Mouse (Mus musculus): ENCODE measurements around the gene Gadd45b. TPM values are rescaled to one million over a fixed set of nuclear protein-coding genes. Genes with fewer than 3 reads are reported as not detected.
A peak's percentile ranks its signal among the peaks of the same experiment; 100 is the strongest.

Gene Gadd45b
- polyA plus RNA-seq, 1 experiment from 2014 or later, result 9.9 TPM

DNA sequence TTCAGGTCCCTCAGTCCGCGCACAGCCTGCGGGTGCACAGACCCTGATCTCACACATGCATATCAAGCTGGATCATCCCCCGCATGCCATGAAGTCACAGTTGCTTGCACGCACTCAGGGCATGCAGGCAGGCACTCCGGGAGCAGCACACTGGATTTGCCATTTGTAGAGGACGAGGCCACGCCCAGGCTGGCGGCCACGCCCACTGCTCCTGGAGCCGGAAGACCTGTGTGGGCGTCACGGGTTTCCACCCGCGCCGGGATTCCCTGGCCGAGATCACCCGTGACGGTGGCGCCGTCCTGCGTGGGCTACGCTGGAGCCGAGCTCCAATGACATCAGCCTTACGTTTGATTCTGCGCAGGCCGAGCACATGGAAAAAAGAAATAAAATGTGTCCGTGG lies 9.8 kb downstream of the Gadd45b start:
- peak; percentile 86 for DNase-seq (ENCODE audit: low spot score)
- H3K4me2 ChIP-seq (ENCODE audit: low read depth, low read length), result peak overlapping the region; percentile 79
- H3K36me3 ChIP-seq (replicated peaks; ENCODE audit: control insufficient read depth, insufficient read depth, low read depth, low read length), result no peaks in the 10 kb centered on the region
- ATAC-seq (replicated peaks; ENCODE audit: insufficient number of reproducible peaks, low FRiP score, low TSS enrichment, low read depth), result peak; percentile 16
- no peaks in the 10 kb centered on the region for H3K9me3 ChIP-seq (replicated peaks; ENCODE audit: control insufficient read depth, low read length)
- peak overlapping the region; percentile 56; the same call in 1 of the 2 replicates for H3K27ac ChIP-seq (replicated peaks; ENCODE audit: low read depth, low read length)
- H3K27me3 ChIP-seq (ENCODE audit: control insufficient read depth, insufficient read depth, low read length), result 0 out of 2 replicates have a peak, but pooled peaks cover 4% of the 10 kb centered on the region
- WGBS, result 7% methylated on average over 28 of the region's 28 CpGs
- peak overlapping the region; percentile 47 for H3K9ac ChIP-seq (replicated peaks; ENCODE audit: low read length)
- H3K4me1 ChIP-seq (ENCODE audit: control insufficient read depth, insufficient read depth, low read length), result peaks cover 25% of the 10 kb centered on the region
- peak overlapping the region; percentile 36 for H3K4me3 ChIP-seq (ENCODE audit: low read depth, low read length)

DNA sequence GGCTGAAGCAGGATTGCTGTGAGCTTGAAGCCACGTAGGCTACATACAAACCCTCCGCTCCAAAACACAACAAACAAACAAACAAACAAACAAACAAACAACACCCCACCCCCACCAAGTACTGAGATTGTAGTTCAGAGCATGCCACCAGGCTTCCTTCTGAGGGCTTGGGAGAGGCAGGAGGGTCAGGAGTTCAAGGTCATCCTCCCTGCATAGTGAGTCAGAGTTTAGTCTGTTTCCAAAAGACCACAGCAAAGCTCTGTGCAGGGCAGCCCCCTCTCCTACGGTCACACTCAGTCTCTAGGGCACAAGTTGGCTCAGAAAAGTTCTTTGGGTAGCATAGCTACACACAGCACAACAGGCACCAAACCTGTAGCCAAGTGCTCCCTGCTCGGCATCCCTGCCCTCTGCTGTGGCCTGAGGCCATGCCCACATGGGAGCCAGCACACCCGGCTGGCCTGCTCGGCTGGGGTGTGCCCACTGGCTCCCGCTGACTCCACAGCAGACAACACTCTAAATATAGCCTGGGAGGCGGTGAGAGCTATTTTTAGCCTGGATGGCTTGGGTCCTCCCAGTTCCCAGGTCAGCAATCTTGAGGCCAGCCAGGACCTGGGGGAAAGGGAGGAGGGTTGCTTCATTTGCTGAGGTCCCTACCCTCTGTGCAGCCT lies 10.6 kb downstream of the Gadd45b start:
- H3K9ac ChIP-seq (replicated peaks; ENCODE audit: low read length), result no peak overlapping the region

DNA sequence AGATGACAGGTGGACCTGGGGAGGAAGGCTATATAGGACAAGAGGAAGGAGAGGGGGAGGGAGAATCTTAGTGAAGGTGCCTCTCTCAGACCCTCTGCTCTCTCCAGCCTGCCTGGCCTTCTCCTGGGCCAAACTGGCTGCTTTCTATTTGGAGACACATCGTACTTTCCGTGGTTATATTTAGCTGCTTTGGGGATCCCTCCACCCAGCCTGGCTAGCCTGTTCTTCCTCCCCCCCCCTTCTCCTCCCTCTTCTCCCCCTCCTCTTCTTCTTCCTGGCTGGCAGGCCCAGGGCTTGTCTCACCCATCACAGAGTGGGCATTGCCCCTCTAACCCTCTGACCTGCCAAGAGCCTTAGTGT lies 11.1 kb downstream of the Gadd45b start:
- no peak overlapping the region for H3K9ac ChIP-seq (replicated peaks; ENCODE audit: low read length)
- no peak overlapping the region for H3K27ac ChIP-seq (replicated peaks; ENCODE audit: low read depth, low read length)
- no peaks in the 10 kb centered on the region for H3K36me3 ChIP-seq (replicated peaks; ENCODE audit: control insufficient read depth, insufficient read depth, low read depth, low read length)
- no peak for ATAC-seq (replicated peaks; ENCODE audit: insufficient number of reproducible peaks, low FRiP score, low TSS enrichment, low read depth)
- peaks cover 23% of the 10 kb centered on the region for H3K4me1 ChIP-seq (ENCODE audit: control insufficient read depth, insufficient read depth, low read length)
- no peak overlapping the region for H3K4me3 ChIP-seq (ENCODE audit: low read depth, low read length)
- DNase-seq (ENCODE audit: low spot score), result no peak
- WGBS, result 86% methylated on average over 2 of the region's 2 CpGs
- H3K4me2 ChIP-seq (ENCODE audit: low read depth, low read length), result no peak overlapping the region
- H3K27me3 ChIP-seq (ENCODE audit: control insufficient read depth, insufficient read depth, low read length), result 0 out of 2 replicates have a peak, but pooled peaks cover 4% of the 10 kb centered on the region
- no peaks in the 10 kb centered on the region for H3K9me3 ChIP-seq (replicated peaks; ENCODE audit: control insufficient read depth, low read length)

More for the DNA sequence above, 10.6 kb downstream of the Gadd45b start:
- Histone ChIP-seq H3K4me3 (ENCODE audit: low read depth, low read length) (no peak overlapping the region), H3K27ac (replicated peaks; ENCODE audit: low read depth, low read length) (no peak overlapping the region), H3K4me2 (ENCODE audit: low read depth, low read length) (no peak overlapping the region; the same call in 1 of the 2 replicates), H3K9me3 (replicated peaks; ENCODE audit: control insufficient read depth, low read length) (no peaks in the 10 kb centered on the region), H3K27me3 (ENCODE audit: control insufficient read depth, insufficient read depth, low read length) (0 out of 2 replicates have a peak, but pooled peaks cover 4% of the 10 kb centered on the region), H3K36me3 (replicated peaks; ENCODE audit: control insufficient read depth, insufficient read depth, low read depth, low read length) (no peaks in the 10 kb centered on the region), H3K4me1 (ENCODE audit: control insufficient read depth, insufficient read depth, low read length) (peaks cover 25% of the 10 kb centered on the region)
- WGBS, result 40% methylated on average over 8 of the region's 8 CpGs
- DNase-seq (ENCODE audit: low spot score) (no peak), ATAC-seq (replicated peaks; ENCODE audit: insufficient number of reproducible peaks, low FRiP score, low TSS enrichment, low read depth) (no peak)

DNA sequence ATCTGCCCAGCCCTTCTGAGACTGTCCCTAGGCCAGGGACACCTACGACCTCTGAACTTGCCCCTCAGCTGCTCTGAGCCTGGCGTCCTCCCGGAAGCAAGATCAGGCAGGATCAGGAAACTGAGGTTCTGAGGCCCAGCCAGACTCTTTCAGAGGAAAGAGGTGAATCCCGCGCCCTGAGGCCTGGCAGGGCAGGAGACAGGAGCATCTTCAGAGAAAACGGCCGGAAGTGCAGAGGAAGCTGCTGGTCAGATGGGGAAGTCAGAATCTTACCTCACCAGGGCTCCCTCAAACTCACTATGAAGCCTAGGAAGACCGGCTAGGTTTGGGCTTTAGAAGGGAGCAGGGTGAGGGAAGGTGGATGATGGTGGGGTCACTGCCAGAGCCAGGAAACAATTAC lies 13.0 kb downstream of the Gadd45b start:
- no peak overlapping the region for H3K27ac ChIP-seq (replicated peaks; ENCODE audit: low read depth, low read length)
- H3K9ac ChIP-seq (replicated peaks; ENCODE audit: low read length), result no peak overlapping the region
- peaks cover 9% of the 10 kb centered on the region for H3K4me1 ChIP-seq (ENCODE audit: control insufficient read depth, insufficient read depth, low read length)
- no peak overlapping the region for H3K4me3 ChIP-seq (ENCODE audit: low read depth, low read length)
- ATAC-seq (replicated peaks; ENCODE audit: insufficient number of reproducible peaks, low FRiP score, low TSS enrichment, low read depth) (no peak), DNase-seq (ENCODE audit: low spot score) (no peak)
- H3K36me3 ChIP-seq (replicated peaks; ENCODE audit: control insufficient read depth, insufficient read depth, low read depth, low read length), result no peaks in the 10 kb centered on the region
- no peak overlapping the region for H3K4me2 ChIP-seq (ENCODE audit: low read depth, low read length)
- no peaks in the 10 kb centered on the region for H3K9me3 ChIP-seq (replicated peaks; ENCODE audit: control insufficient read depth, low read length)
- WGBS, result 48% methylated on average over 8 of the region's 8 CpGs
- no peaks in the 10 kb centered on the region for H3K27me3 ChIP-seq (ENCODE audit: control insufficient read depth, insufficient read depth, low read length)

DNA sequence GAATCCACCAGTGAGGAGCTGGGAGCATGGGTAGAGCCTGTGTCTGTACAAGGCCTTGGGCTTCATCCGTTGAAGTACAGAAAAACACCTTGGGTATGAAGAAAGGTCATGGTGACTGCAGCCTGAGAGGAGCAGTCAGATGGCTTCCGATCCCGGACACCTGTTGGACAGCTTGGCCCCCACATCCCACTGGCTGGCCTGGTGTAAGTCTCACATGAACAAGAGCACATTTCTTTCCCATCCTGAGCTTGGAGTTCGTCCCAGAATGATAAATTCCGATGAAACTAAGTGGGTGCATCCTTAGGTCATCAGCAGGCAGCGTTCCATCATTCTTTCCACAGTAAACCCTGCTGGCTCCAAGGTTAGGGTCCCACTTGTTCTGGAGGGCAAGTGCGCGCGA lies 13.8 kb downstream of the Gadd45b start:
- peaks cover 8% of the 10 kb centered on the region; the same call in 1 of the 2 replicates for H3K4me1 ChIP-seq (ENCODE audit: control insufficient read depth, insufficient read depth, low read length)
- no peak overlapping the region for H3K4me2 ChIP-seq (ENCODE audit: low read depth, low read length)
- 89% methylated on average over 9 of the region's 9 CpGs for WGBS
- ATAC-seq (replicated peaks; ENCODE audit: insufficient number of reproducible peaks, low FRiP score, low TSS enrichment, low read depth) (no peak), DNase-seq (ENCODE audit: low spot score) (no peak)
- no peaks in the 10 kb centered on the region for H3K27me3 ChIP-seq (ENCODE audit: control insufficient read depth, insufficient read depth, low read length)
- no peaks in the 10 kb centered on the region for H3K9me3 ChIP-seq (replicated peaks; ENCODE audit: control insufficient read depth, low read length)
- no peak overlapping the region for H3K27ac ChIP-seq (replicated peaks; ENCODE audit: low read depth, low read length)
- H3K36me3 ChIP-seq (replicated peaks; ENCODE audit: control insufficient read depth, insufficient read depth, low read depth, low read length), result no peaks in the 10 kb centered on the region
- H3K4me3 ChIP-seq (ENCODE audit: low read depth, low read length), result no peak overlapping the region
- H3K9ac ChIP-seq (replicated peaks; ENCODE audit: low read length), result no peak overlapping the region

DNA sequence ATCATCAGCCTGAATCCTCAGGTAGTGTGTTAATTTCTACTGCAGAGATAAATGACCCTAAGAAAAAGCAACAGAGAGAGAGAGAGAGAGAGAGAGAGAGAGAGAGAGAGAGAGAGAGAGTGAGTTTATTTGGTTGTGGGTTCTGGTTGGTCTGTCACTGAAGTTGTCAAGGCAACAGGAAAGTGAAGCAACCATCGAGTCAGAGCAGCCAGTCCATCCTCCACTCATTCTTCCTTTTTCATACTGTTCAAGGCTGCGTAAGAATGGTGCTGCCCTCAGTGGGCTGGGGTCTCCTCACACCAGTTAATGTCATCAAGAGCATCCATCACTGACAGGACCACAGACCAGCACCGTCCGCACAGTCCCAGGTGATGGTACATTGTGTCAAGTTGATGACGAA lies 14.4 kb downstream of the Gadd45b start:
- peaks cover 5% of the 10 kb centered on the region; the same call in 1 of the 2 replicates for H3K4me1 ChIP-seq (ENCODE audit: control insufficient read depth, insufficient read depth, low read length)
- no peak overlapping the region for H3K4me2 ChIP-seq (ENCODE audit: low read depth, low read length)
- no peak for ATAC-seq (replicated peaks; ENCODE audit: insufficient number of reproducible peaks, low FRiP score, low TSS enrichment, low read depth)
- no peak overlapping the region for H3K27ac ChIP-seq (replicated peaks; ENCODE audit: low read depth, low read length)
- no peaks in the 10 kb centered on the region for H3K36me3 ChIP-seq (replicated peaks; ENCODE audit: control insufficient read depth, insufficient read depth, low read depth, low read length)
- no peak for DNase-seq (ENCODE audit: low spot score)
- H3K9me3 ChIP-seq (replicated peaks; ENCODE audit: control insufficient read depth, low read length), result no peaks in the 10 kb centered on the region
- H3K27me3 ChIP-seq (ENCODE audit: control insufficient read depth, insufficient read depth, low read length), result no peaks in the 10 kb centered on the region
- no peak overlapping the region for H3K4me3 ChIP-seq (ENCODE audit: low read depth, low read length)
- no peak overlapping the region for H3K9ac ChIP-seq (replicated peaks; ENCODE audit: low read length)
- 84% methylated on average over 5 of the region's 5 CpGs for WGBS

DNA sequence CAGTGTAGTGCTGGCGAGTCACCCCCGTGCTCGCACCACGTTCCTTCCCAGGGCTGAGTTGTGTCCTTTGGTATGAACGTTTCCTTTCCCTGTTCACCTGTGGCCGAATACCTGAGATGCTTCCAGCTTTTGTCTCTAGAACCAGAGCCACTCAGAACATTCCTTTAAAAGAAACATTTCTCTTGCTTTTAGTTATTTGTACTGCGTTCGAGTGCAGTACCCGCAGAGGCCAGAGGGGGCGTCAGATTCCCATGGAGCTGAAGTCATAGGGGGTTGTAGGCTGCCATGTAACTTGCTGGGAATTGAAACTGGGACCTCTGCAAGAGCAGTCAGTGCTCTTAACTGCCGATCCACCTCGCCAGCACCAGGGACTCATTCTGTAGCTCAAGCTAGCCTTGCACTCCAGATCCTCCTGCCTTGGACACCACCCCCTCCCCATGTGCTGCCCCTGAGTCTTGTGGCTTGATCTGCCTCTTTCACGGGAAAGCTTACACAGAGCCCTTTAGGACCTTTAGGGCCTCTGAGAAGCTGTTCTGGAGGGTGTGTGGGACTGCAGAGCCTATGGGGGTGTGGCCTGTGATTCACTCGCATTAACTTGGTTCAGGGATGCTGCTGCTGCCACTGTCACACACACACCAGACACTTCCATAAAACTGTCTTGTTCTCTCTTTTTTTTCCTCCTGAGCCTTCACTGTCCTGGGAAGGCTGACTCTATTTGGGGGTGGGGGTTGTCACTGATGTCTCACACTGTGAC lies 17.0 kb downstream of the Gadd45b start:
- no peak overlapping the region for H3K4me3 ChIP-seq (ENCODE audit: low read depth, low read length)
- no peaks in the 10 kb centered on the region; the same call in 1 of the 2 replicates for H3K4me1 ChIP-seq (ENCODE audit: control insufficient read depth, insufficient read depth, low read length)
- whole genome bisulfite sequencing, result 65% methylated on average over 14 of the region's 14 CpGs
- ATAC-seq (replicated peaks; ENCODE audit: insufficient number of reproducible peaks, low FRiP score, low TSS enrichment, low read depth) (no peak), DNase-seq (ENCODE audit: low spot score) (no peak)
- H3K27me3 ChIP-seq (ENCODE audit: control insufficient read depth, insufficient read depth, low read length), result no peaks in the 10 kb centered on the region
- no peaks in the 10 kb centered on the region for H3K9me3 ChIP-seq (replicated peaks; ENCODE audit: control insufficient read depth, low read length)
- H3K27ac ChIP-seq (replicated peaks; ENCODE audit: low read depth, low read length), result no peak overlapping the region
- H3K9ac ChIP-seq (replicated peaks; ENCODE audit: low read length), result no peak overlapping the region
- no peak overlapping the region for H3K4me2 ChIP-seq (ENCODE audit: low read depth, low read length)
- no peaks in the 10 kb centered on the region for H3K36me3 ChIP-seq (replicated peaks; ENCODE audit: control insufficient read depth, insufficient read depth, low read depth, low read length)

DNA sequence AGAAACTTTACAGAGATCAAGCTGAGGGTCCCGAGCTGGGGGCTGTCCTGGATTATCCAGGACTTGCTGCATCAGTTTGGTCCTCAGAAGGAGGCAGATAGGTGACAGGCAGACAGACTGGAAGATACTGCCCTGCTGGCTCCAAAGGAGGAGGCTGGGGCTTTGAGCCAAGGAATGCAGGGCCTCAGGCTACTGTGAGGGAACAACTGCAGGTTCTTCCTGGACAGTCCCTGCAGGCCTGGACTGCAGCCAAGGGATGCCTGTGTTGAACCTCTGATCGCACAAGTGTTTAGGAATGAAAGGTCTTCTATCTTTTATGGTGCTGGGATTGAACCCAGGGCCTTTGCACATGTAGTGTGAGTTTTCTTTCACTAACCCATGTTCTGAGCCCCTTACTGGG lies 17.9 kb downstream of the Gadd45b start:
- no peaks in the 10 kb centered on the region for H3K27me3 ChIP-seq (ENCODE audit: control insufficient read depth, insufficient read depth, low read length)
- H3K36me3 ChIP-seq (replicated peaks; ENCODE audit: control insufficient read depth, insufficient read depth, low read depth, low read length), result no peaks in the 10 kb centered on the region
- no peak overlapping the region for H3K4me3 ChIP-seq (ENCODE audit: low read depth, low read length)
- no peak for DNase-seq (ENCODE audit: low spot score)
- no peaks in the 10 kb centered on the region for H3K9me3 ChIP-seq (replicated peaks; ENCODE audit: control insufficient read depth, low read length)
- no peak overlapping the region for H3K4me2 ChIP-seq (ENCODE audit: low read depth, low read length)
- H3K27ac ChIP-seq (replicated peaks; ENCODE audit: low read depth, low read length), result no peak overlapping the region
- no peaks in the 10 kb centered on the region; the same call in 1 of the 2 replicates for H3K4me1 ChIP-seq (ENCODE audit: control insufficient read depth, insufficient read depth, low read length)
- no peak for ATAC-seq (replicated peaks; ENCODE audit: insufficient number of reproducible peaks, low FRiP score, low TSS enrichment, low read depth)
- 61% methylated on average over 2 of the region's 2 CpGs for WGBS
- H3K9ac ChIP-seq (replicated peaks; ENCODE audit: low read length), result no peak overlapping the region

Measured in embryonic facial prominence, embryonic 11.5 days (tissue).